Mouse (Mus musculus) limb, embryonic 10.5 days (tissue): ENCODE data around the gene Tmem120b. TPM values are rescaled to one million over a fixed set of nuclear protein-coding genes. Genes with fewer than 3 reads are reported as not detected.

Experiments
- DNase-seq: peaks from one replicate; pipeline ENCODE4 v3.0.0-alpha.2; 2017; ENCODE audit warnings: low spot score
- H3K27ac ChIP-seq: fragments of 300-500 bp; sonication (generic); 2 replicates; pipeline ENCODE4 v1.5.1; 2016; ENCODE audit warnings: mild to moderate bottlenecking
- H3K27me3 ChIP-seq: fragments of 300-500 bp; sonication (generic); 2 replicates; pipeline ENCODE4 v1.6.1; 2016; ENCODE audit warnings: low read depth, mild to moderate bottlenecking; ENCODE audit not compliant: poor library complexity, severe bottlenecking
- H3K36me3 ChIP-seq: fragments of 300-500 bp; sonication (generic); 2 replicates; pipeline ENCODE4 v1.6.1; 2016; ENCODE audit warnings: mild to moderate bottlenecking, moderate library complexity
- H3K4me1 ChIP-seq: fragments of 300-500 bp; sonication (generic); 2 replicates; pipeline ENCODE4 v1.6.1; 2016
- H3K4me3 ChIP-seq: fragments of 300-500 bp; sonication (generic); 2 replicates; pipeline ENCODE4 v1.5.1; 2016; ENCODE audit warnings: mild to moderate bottlenecking, moderate library complexity
- H3K9me3 ChIP-seq: fragments of 300-500 bp; sonication (generic); replicated peaks from 2 replicates; pipeline ENCODE4 v1.6.1; 2016; ENCODE audit warnings: mild to moderate bottlenecking
- WGBS: fragments of 180-500 bp; shearing (Covaris S2); methylation state at CpG from one replicate; pipeline ENCODE4 v1.1.7; 2016; 5-methylcytosine and 5-hydroxymethylcytosine counted together
- polyA plus RNA-seq: library from polyadenylated mRNA; unstranded; fragments of >200 nt; fragmentation: Nextera tagmentation; extraction: Ambion mirVana; gene quantifications from 2 replicates; pipeline ENCODE4 v1.2.1, GENCODE M21; 2016

Tmem120b gene
- polyA plus RNA-seq, 1 experiment from 2014 or later, result 12.4 TPM

GRCm38 (mm10) chr5:123109452-123110203 lies 41.4 kb downstream of the Tmem120b start:
- no peak for DNase-seq

GRCm38 (mm10) chr5:123110296-123110721 lies 42.1 kb downstream of the Tmem120b start:
- no peak for DNase-seq
- Histone ChIP-seq H3K36me3 (no peaks in the 10 kb centered on the region), H3K9me3 (no peaks in the 10 kb centered on the region), H3K4me3 (no peak overlapping the region), H3K27me3 (no peaks in the 10 kb centered on the region), H3K27ac (no peak overlapping the region), H3K4me1 (peaks cover 20% of the 10 kb centered on the region)
- 85% methylated on average over 13 of the region's 13 CpGs for WGBS

More at GRCm38 (mm10) chr5:123109452-123110203, 41.4 kb downstream of the Tmem120b start:
- no peaks in the 10 kb centered on the region for H3K36me3 ChIP-seq
- H3K9me3 ChIP-seq, result no peaks in the 10 kb centered on the region
- peaks cover 20% of the 10 kb centered on the region for H3K4me1 ChIP-seq
- H3K27me3 ChIP-seq, result no peaks in the 10 kb centered on the region
- WGBS, result 38% methylated on average over 13 of the region's 13 CpGs
- H3K4me3 ChIP-seq, result 0 out of 2 replicates have a peak overlapping the region, but pooled peaks have one; percentile 13
- no peak overlapping the region for H3K27ac ChIP-seq

GRCm38 (mm10) chr5:123114109-123114508 lies 45.9 kb downstream of the Tmem120b start:
- 59% methylated on average over 11 of the region's 11 CpGs for WGBS
- no peaks in the 10 kb centered on the region for H3K9me3 ChIP-seq
- no peak overlapping the region for H3K4me3 ChIP-seq
- no peak for DNase-seq
- no peaks in the 10 kb centered on the region for H3K27me3 ChIP-seq
- peaks cover 4% of the 10 kb centered on the region; the same call in 1 of the 2 replicates for H3K36me3 ChIP-seq
- no peak overlapping the region for H3K27ac ChIP-seq
- peaks cover 16% of the 10 kb centered on the region for H3K4me1 ChIP-seq

GRCm38 (mm10) chr5:123114924-123115323 lies 46.7 kb downstream of the Tmem120b start:
- 45% methylated on average over 7 of the region's 7 CpGs for WGBS
- no peak overlapping the region for H3K27ac ChIP-seq
- no peaks in the 10 kb centered on the region for H3K27me3 ChIP-seq
- no peak overlapping the region for H3K4me3 ChIP-seq
- H3K4me1 ChIP-seq, result peaks cover 8% of the 10 kb centered on the region
- H3K9me3 ChIP-seq, result no peaks in the 10 kb centered on the region
- no peak for DNase-seq
- H3K36me3 ChIP-seq, result peaks cover 4% of the 10 kb centered on the region; the same call in 1 of the 2 replicates

- Histone ChIP-seq H3K9me3 (no peaks in the 10 kb centered on the region), H3K27me3 (no peaks in the 10 kb centered on the region), H3K4me1 (no peaks in the 10 kb centered on the region), H3K27ac (no peak overlapping the region; the same call in 1 of the 2 replicates), H3K4me3 (no peak overlapping the region; the same call in 1 of the 2 replicates), H3K36me3 (peaks cover 4% of the 10 kb centered on the region; the same call in 1 of the 2 replicates)
- DNase-seq, result no peak
- WGBS, result 67% methylated on average over 8 of the region's 8 CpGs
Measured at GRCm38 (mm10) chr5:123116080-123116479, 47.9 kb downstream of the Tmem120b start.

GRCm38 (mm10) chr5:123117257-123117656 lies 49.0 kb downstream of the Tmem120b start:
- peak; percentile 88 for DNase-seq
- Histone ChIP-seq H3K27me3 (no peaks in the 10 kb centered on the region), H3K4me1 (no peaks in the 10 kb centered on the region), H3K36me3 (peaks cover 4% of the 10 kb centered on the region; the same call in 1 of the 2 replicates), H3K27ac (no peak overlapping the region), H3K4me3 (no peak overlapping the region), H3K9me3 (no peaks in the 10 kb centered on the region)
- 15% methylated on average over 10 of the region's 10 CpGs for WGBS

- Histone ChIP-seq H3K36me3 (peaks cover 8% of the 10 kb centered on the region; the same call in 1 of the 2 replicates), H3K27me3 (no peaks in the 10 kb centered on the region), H3K27ac (no peak overlapping the region), H3K4me1 (no peaks in the 10 kb centered on the region), H3K4me3 (no peak overlapping the region), H3K9me3 (no peaks in the 10 kb centered on the region; the same call in 1 of the 2 replicates)
- DNase-seq, result no peak
- WGBS, result 90% methylated on average over 8 of the region's 8 CpGs
Measured at GRCm38 (mm10) chr5:123117773-123118172, 49.6 kb downstream of the Tmem120b start.

GRCm38 (mm10) chr5:123118826-123119225 lies 50.6 kb downstream of the Tmem120b start:
- no peaks in the 10 kb centered on the region for H3K27me3 ChIP-seq
- no peaks in the 10 kb centered on the region; the same call in 1 of the 2 replicates for H3K9me3 ChIP-seq
- no peak overlapping the region for H3K4me3 ChIP-seq
- H3K4me1 ChIP-seq, result no peaks in the 10 kb centered on the region
- H3K27ac ChIP-seq, result no peak overlapping the region
- no peak for DNase-seq
- H3K36me3 ChIP-seq, result peaks cover 11% of the 10 kb centered on the region
- 78% methylated on average over 10 of the region's 10 CpGs for WGBS

- WGBS, result 65% methylated on average over 7 of the region's 7 CpGs
- Histone ChIP-seq H3K36me3 (peaks cover 18% of the 10 kb centered on the region), H3K4me3 (no peak overlapping the region), H3K27me3 (no peaks in the 10 kb centered on the region), H3K4me1 (no peaks in the 10 kb centered on the region), H3K27ac (no peak overlapping the region), H3K9me3 (no peaks in the 10 kb centered on the region; the same call in 1 of the 2 replicates)
- no peak for DNase-seq
Measured at GRCm38 (mm10) chr5:123120624-123121215, 52.5 kb downstream of the Tmem120b start.

GRCm38 (mm10) chr5:123122181-123122580 lies 54.0 kb downstream of the Tmem120b start:
- no peak for DNase-seq
- 93% methylated on average over 4 of the region's 4 CpGs for WGBS
- Histone ChIP-seq H3K27me3 (no peaks in the 10 kb centered on the region), H3K9me3 (no peaks in the 10 kb centered on the region; the same call in 1 of the 2 replicates), H3K4me1 (no peaks in the 10 kb centered on the region), H3K27ac (no peak overlapping the region), H3K36me3 (peaks cover 30% of the 10 kb centered on the region), H3K4me3 (no peak overlapping the region)

- Histone ChIP-seq H3K27me3 (no peaks in the 10 kb centered on the region), H3K4me1 (no peaks in the 10 kb centered on the region), H3K4me3 (no peak overlapping the region), H3K36me3 (peaks cover 33% of the 10 kb centered on the region), H3K27ac (no peak overlapping the region), H3K9me3 (no peaks in the 10 kb centered on the region; the same call in 1 of the 2 replicates)
- 80% methylated on average over 6 of the region's 6 CpGs for WGBS
- no peak for DNase-seq
Measured at GRCm38 (mm10) chr5:123125105-123125504, 56.9 kb downstream of the Tmem120b start.

- Histone ChIP-seq H3K36me3 (peaks cover 38% of the 10 kb centered on the region), H3K9me3 (no peaks in the 10 kb centered on the region; the same call in 1 of the 2 replicates), H3K27me3 (0 out of 2 replicates have a peak, but pooled peaks cover 3% of the 10 kb centered on the region), H3K27ac (no peak overlapping the region), H3K4me3 (no peak overlapping the region), H3K4me1 (no peaks in the 10 kb centered on the region)
- no peak for DNase-seq
- WGBS, result 89% methylated on average over 18 of the region's 18 CpGs
Measured at GRCm38 (mm10) chr5:123125638-123126406, 57.6 kb downstream of the Tmem120b start.
